Mouse (Mus musculus): ENCODE measurements around the gene Opalin. TPM values are rescaled to one million over a fixed set of nuclear protein-coding genes. Genes with fewer than 3 reads are reported as not detected.

Opalin gene
- not detected in 2 replicates for total RNA-seq (2014; rRNA removed)
- not detected in 2 replicates for polyA plus RNA-seq (2015; fragmentation: Nextera tagmentation; extraction: Ambion mirVana)

- WGBS = 58% methylated on average over 3 of the region's 3 CpGs
Observed at GRCm38 (mm10) chr19:41076906-41077305, at the start of gene Opalin. TSS of gene Opalin (minus strand) at chr19:41077113.

GRCm38 (mm10) chr19:41123009-41123408 lies 46.1 kb upstream of the Opalin start:
- ATAC-seq (no peak), DNase-seq (ENCODE audit: low spot score) (no peak)
- H3K27ac ChIP-seq = no peak overlapping the region
- H3K4me2 ChIP-seq (ENCODE audit: low read depth, low read length) = no peak overlapping the region
- H3K9me3 ChIP-seq (ENCODE audit: low read length) = no peaks in the 10 kb centered on the region
- no peaks in the 10 kb centered on the region for H3K4me1 ChIP-seq (ENCODE audit: insufficient read depth, low read length)
- H3K4me3 ChIP-seq (ENCODE audit: low read length) = no peak overlapping the region
- no peaks in the 10 kb centered on the region for H3K36me3 ChIP-seq (ENCODE audit: insufficient read depth, low read length)
- no peak for TF ChIP-seq CTCF (IDR thresholded peaks at IDR 0.05; ENCODE audit: low read depth)
- no peak overlapping the region for H3K9ac ChIP-seq (replicated peaks; ENCODE audit: low read length)
- H3K27me3 ChIP-seq (ENCODE audit: insufficient read depth, low read length) = no peaks in the 10 kb centered on the region
- WGBS = 24% methylated on average over 3 of the region's 3 CpGs

More at GRCm38 (mm10) chr19:41076906-41077305, at the start of gene Opalin:
- DNase-seq (ENCODE audit: low spot score) (no peak), ATAC-seq (no peak)
- H3K27ac ChIP-seq = no peak within 1 kb of the TSS
- no peak within 1 kb of the TSS for H3K4me3 ChIP-seq (ENCODE audit: low read length)
- H3K4me2 ChIP-seq (ENCODE audit: low read depth, low read length) = no peak within 1 kb of the TSS
- H3K4me1 ChIP-seq (ENCODE audit: insufficient read depth, low read length) = peaks cover 4% of the 10 kb centered on the region; the same call in 1 of the 2 replicates
- no peak for TF ChIP-seq CTCF (IDR thresholded peaks at IDR 0.05; ENCODE audit: low read depth)
- no peak within 1 kb of the TSS for H3K9ac ChIP-seq (replicated peaks; ENCODE audit: low read length)
- H3K36me3 ChIP-seq (ENCODE audit: insufficient read depth, low read length) = no peaks in the 10 kb centered on the region
- H3K27me3 ChIP-seq (ENCODE audit: insufficient read depth, low read length) = no peaks in the 10 kb centered on the region
- H3K9me3 ChIP-seq (ENCODE audit: low read length) = no peaks in the 10 kb centered on the region

- Histone ChIP-seq H3K9me3 (ENCODE audit: low read length) (no peaks in the 10 kb centered on the region), H3K4me1 (ENCODE audit: insufficient read depth, low read length) (no peaks in the 10 kb centered on the region; the same call in 1 of the 2 replicates), H3K9ac (replicated peaks; ENCODE audit: low read length) (no peak overlapping the region), H3K4me2 (ENCODE audit: low read depth, low read length) (no peak overlapping the region), H3K27ac (no peak overlapping the region), H3K4me3 (ENCODE audit: low read length) (no peak overlapping the region), H3K36me3 (ENCODE audit: insufficient read depth, low read length) (no peaks in the 10 kb centered on the region), H3K27me3 (ENCODE audit: insufficient read depth, low read length) (no peaks in the 10 kb centered on the region)
- WGBS = 40% methylated on average over 13 of the region's 13 CpGs
- DNase-seq (ENCODE audit: low spot score) (peak; percentile 65), ATAC-seq (peak; percentile 49)
- TF ChIP-seq CTCF (IDR thresholded peaks at IDR 0.05; ENCODE audit: low read depth) = no peak
Observed at GRCm38 (mm10) chr19:41119924-41120323, 43.0 kb upstream of the Opalin start.

GRCm38 (mm10) chr19:41118346-41118745 lies 41.4 kb upstream of the Opalin start:
- no peak overlapping the region for H3K4me2 ChIP-seq (ENCODE audit: low read depth, low read length)
- H3K4me1 ChIP-seq (ENCODE audit: insufficient read depth, low read length) = no peaks in the 10 kb centered on the region; the same call in 1 of the 2 replicates
- WGBS = 51% methylated on average over 6 of the region's 6 CpGs
- H3K9me3 ChIP-seq (ENCODE audit: low read length) = no peaks in the 10 kb centered on the region
- ATAC-seq (no peak), DNase-seq (ENCODE audit: low spot score) (no peak)
- TF ChIP-seq CTCF (IDR thresholded peaks at IDR 0.05; ENCODE audit: low read depth) = no peak
- no peak overlapping the region for H3K4me3 ChIP-seq (ENCODE audit: low read length)
- no peak overlapping the region for H3K9ac ChIP-seq (replicated peaks; ENCODE audit: low read length)
- H3K27ac ChIP-seq = no peak overlapping the region
- no peaks in the 10 kb centered on the region for H3K36me3 ChIP-seq (ENCODE audit: insufficient read depth, low read length)
- H3K27me3 ChIP-seq (ENCODE audit: insufficient read depth, low read length) = no peaks in the 10 kb centered on the region

GRCm38 (mm10) chr19:41117334-41117733 lies 40.4 kb upstream of the Opalin start:
- WGBS = 39% methylated on average over 4 of the region's 4 CpGs
- Histone ChIP-seq H3K9ac (replicated peaks; ENCODE audit: low read length) (no peak overlapping the region), H3K9me3 (ENCODE audit: low read length) (no peaks in the 10 kb centered on the region), H3K4me1 (ENCODE audit: insufficient read depth, low read length) (no peaks in the 10 kb centered on the region; the same call in 1 of the 2 replicates), H3K4me3 (ENCODE audit: low read length) (no peak overlapping the region), H3K4me2 (ENCODE audit: low read depth, low read length) (no peak overlapping the region), H3K36me3 (ENCODE audit: insufficient read depth, low read length) (no peaks in the 10 kb centered on the region), H3K27me3 (ENCODE audit: insufficient read depth, low read length) (no peaks in the 10 kb centered on the region), H3K27ac (no peak overlapping the region)
- peak; percentile 54 for ATAC-seq
- peak; percentile 82 for DNase-seq (ENCODE audit: low spot score)
- no peak for TF ChIP-seq CTCF (IDR thresholded peaks at IDR 0.05; ENCODE audit: low read depth)

- H3K36me3 ChIP-seq (ENCODE audit: insufficient read depth, low read length) = no peaks in the 10 kb centered on the region
- H3K9ac ChIP-seq (replicated peaks; ENCODE audit: low read length) = no peak overlapping the region
- no peaks in the 10 kb centered on the region for H3K9me3 ChIP-seq (ENCODE audit: low read length)
- ATAC-seq (no peak), DNase-seq (ENCODE audit: low spot score) (no peak)
- no peak for TF ChIP-seq CTCF (IDR thresholded peaks at IDR 0.05; ENCODE audit: low read depth)
- H3K4me2 ChIP-seq (ENCODE audit: low read depth, low read length) = no peak overlapping the region
- peaks cover 2% of the 10 kb centered on the region for H3K4me1 ChIP-seq (ENCODE audit: insufficient read depth, low read length)
- 14% methylated on average over 5 of the region's 5 CpGs for WGBS
- H3K27ac ChIP-seq = no peak overlapping the region
- no peak overlapping the region for H3K4me3 ChIP-seq (ENCODE audit: low read length)
- H3K27me3 ChIP-seq (ENCODE audit: insufficient read depth, low read length) = 0 out of 2 replicates have a peak, but pooled peaks cover 5% of the 10 kb centered on the region
Observed at GRCm38 (mm10) chr19:41114611-41115010, 37.7 kb upstream of the Opalin start.

GRCm38 (mm10) chr19:41113911-41114531 lies 37.1 kb upstream of the Opalin start:
- no peak overlapping the region for H3K27ac ChIP-seq
- H3K9ac ChIP-seq (replicated peaks; ENCODE audit: low read length) = no peak overlapping the region
- DNase-seq (ENCODE audit: low spot score) (peak; percentile 45), ATAC-seq (peak; percentile 64)
- TF ChIP-seq CTCF (IDR thresholded peaks at IDR 0.05; ENCODE audit: low read depth) = no peak
- H3K9me3 ChIP-seq (ENCODE audit: low read length) = no peaks in the 10 kb centered on the region
- H3K4me3 ChIP-seq (ENCODE audit: low read length) = no peak overlapping the region
- H3K4me2 ChIP-seq (ENCODE audit: low read depth, low read length) = no peak overlapping the region
- peaks cover 7% of the 10 kb centered on the region for H3K4me1 ChIP-seq (ENCODE audit: insufficient read depth, low read length)
- H3K36me3 ChIP-seq (ENCODE audit: insufficient read depth, low read length) = no peaks in the 10 kb centered on the region
- 32% methylated on average over 17 of the region's 17 CpGs for WGBS
- H3K27me3 ChIP-seq (ENCODE audit: insufficient read depth, low read length) = 0 out of 2 replicates have a peak, but pooled peaks cover 5% of the 10 kb centered on the region
